Mouse (Mus musculus): ENCODE measurements around the gene BC067074. TPM values are rescaled to one million over a fixed set of nuclear protein-coding genes. Genes with fewer than 3 reads are reported as not detected.

The BC067074 gene
- polyA plus RNA-seq, 1 experiment, result 0.72 TPM

- TF ChIP-seq CTCF (IDR thresholded peaks at IDR 0.05; ENCODE audit: control insufficient read depth, insufficient read depth, low read length) (0 out of 2 replicates have a peak, but pooled peaks have one; percentile 20), POLR2A (IDR thresholded peaks at IDR 0.05; ENCODE audit: borderline replicate concordance, control insufficient read depth, low read depth, low read length) (no peak)
Measured at GRCm38 (mm10) chr13:113266495-113266951, 26.4 kb upstream of the BC067074 start.

GRCm38 (mm10) chr13:113267204-113267603, 25.8 kb upstream of the BC067074 start:
- H3K27ac ChIP-seq (ENCODE audit: control insufficient read depth, insufficient read depth, low read depth, low read length, poor library complexity), result peak overlapping the region; percentile 30; the same call in 1 of the 2 replicates
- H3K4me3 ChIP-seq (replicated peaks; ENCODE audit: control insufficient read depth, low read depth, low read length), result no peak overlapping the region
- H3K4me1 ChIP-seq (ENCODE audit: control insufficient read depth, insufficient read depth, low read length), result peaks cover 3% of the 10 kb centered on the region; the same call in 1 of the 2 replicates
- no peak for TF ChIP-seq CTCF (IDR thresholded peaks at IDR 0.05; ENCODE audit: control insufficient read depth, insufficient read depth, low read length)
- 2% methylated on average over 3 of the region's 3 CpGs for WGBS

More at GRCm38 (mm10) chr13:113266495-113266951, 26.4 kb upstream of the BC067074 start:
- Histone ChIP-seq H3K4me3 (replicated peaks; ENCODE audit: control insufficient read depth, low read depth, low read length) (no peak overlapping the region), H3K27ac (ENCODE audit: control insufficient read depth, insufficient read depth, low read depth, low read length, poor library complexity) (no peak overlapping the region), H3K4me1 (ENCODE audit: control insufficient read depth, insufficient read depth, low read length) (peaks cover 3% of the 10 kb centered on the region; the same call in 1 of the 2 replicates)
- WGBS, result 10% methylated on average over 9 of the region's 9 CpGs

- WGBS, result 59% methylated on average over 18 of the region's 18 CpGs
- Histone ChIP-seq H3K4me1 (ENCODE audit: control insufficient read depth, insufficient read depth, low read length) (peaks cover 3% of the 10 kb centered on the region; the same call in 1 of the 2 replicates), H3K4me3 (replicated peaks; ENCODE audit: control insufficient read depth, low read depth, low read length) (no peak overlapping the region), H3K27ac (ENCODE audit: control insufficient read depth, insufficient read depth, low read depth, low read length, poor library complexity) (no peak overlapping the region)
- TF ChIP-seq POLR2A (IDR thresholded peaks at IDR 0.05; ENCODE audit: borderline replicate concordance, control insufficient read depth, low read depth, low read length) (no peak), CTCF (IDR thresholded peaks at IDR 0.05; ENCODE audit: control insufficient read depth, insufficient read depth, low read length) (peak; percentile 95)
Measured at GRCm38 (mm10) chr13:113269777-113270776, 22.9 kb upstream of the BC067074 start.

DNA sequence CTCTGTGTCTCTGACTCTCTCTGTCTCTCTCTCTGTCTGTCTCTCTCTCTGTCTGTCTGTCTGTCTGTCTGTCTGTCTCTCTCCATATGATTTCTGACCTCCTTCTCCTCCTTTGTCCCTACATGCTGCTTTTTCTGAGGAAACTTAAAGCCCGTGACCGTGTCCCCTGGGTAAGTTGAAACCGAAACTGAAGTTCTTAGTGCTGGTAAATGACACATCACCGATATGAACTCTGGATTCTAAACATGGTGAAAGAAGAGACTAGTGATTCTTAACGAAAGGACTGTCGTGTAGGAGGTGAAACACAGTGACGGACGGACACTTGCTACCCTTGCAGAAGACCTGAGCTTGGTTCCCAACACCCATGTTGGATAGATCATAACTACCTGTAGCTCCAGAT, 21.8 kb upstream of the BC067074 start:
- Histone ChIP-seq H3K4me1 (ENCODE audit: control insufficient read depth, insufficient read depth, low read length) (peaks cover 2% of the 10 kb centered on the region; the same call in 1 of the 2 replicates), H3K27ac (ENCODE audit: control insufficient read depth, insufficient read depth, low read depth, low read length, poor library complexity) (no peak overlapping the region), H3K4me3 (replicated peaks; ENCODE audit: control insufficient read depth, low read depth, low read length) (peak overlapping the region; percentile 24)
- TF ChIP-seq POLR2A (IDR thresholded peaks at IDR 0.05; ENCODE audit: borderline replicate concordance, control insufficient read depth, low read depth, low read length), result no peak
- TF ChIP-seq CTCF (IDR thresholded peaks at IDR 0.05; ENCODE audit: control insufficient read depth, insufficient read depth, low read length), result no peak
- WGBS, result 81% methylated on average over 8 of the region's 8 CpGs

GRCm38 (mm10) chr13:113287141-113287540, 5.8 kb upstream of the BC067074 start:
- WGBS, result 79% methylated on average over 7 of the region's 7 CpGs
- no peak for TF ChIP-seq CTCF (IDR thresholded peaks at IDR 0.05; ENCODE audit: control insufficient read depth, insufficient read depth, low read length)
- TF ChIP-seq POLR2A (IDR thresholded peaks at IDR 0.05; ENCODE audit: borderline replicate concordance, control insufficient read depth, low read depth, low read length), result no peak
- Histone ChIP-seq H3K4me1 (ENCODE audit: control insufficient read depth, insufficient read depth, low read length) (no peaks in the 10 kb centered on the region; the same call in 1 of the 2 replicates), H3K4me3 (replicated peaks; ENCODE audit: control insufficient read depth, low read depth, low read length) (no peak overlapping the region), H3K27ac (ENCODE audit: control insufficient read depth, insufficient read depth, low read depth, low read length, poor library complexity) (no peak overlapping the region)

- no peak overlapping the region for H3K27ac ChIP-seq (ENCODE audit: control insufficient read depth, insufficient read depth, low read depth, low read length, poor library complexity)
- TF ChIP-seq POLR2A (IDR thresholded peaks at IDR 0.05; ENCODE audit: borderline replicate concordance, control insufficient read depth, low read depth, low read length), result no peak
- no peak for TF ChIP-seq CTCF (IDR thresholded peaks at IDR 0.05; ENCODE audit: control insufficient read depth, insufficient read depth, low read length)
- H3K4me3 ChIP-seq (replicated peaks; ENCODE audit: control insufficient read depth, low read depth, low read length), result no peak overlapping the region
- WGBS, result 59% methylated on average over 7 of the region's 7 CpGs
- no peaks in the 10 kb centered on the region; the same call in 1 of the 2 replicates for H3K4me1 ChIP-seq (ENCODE audit: control insufficient read depth, insufficient read depth, low read length)
Measured at GRCm38 (mm10) chr13:113288210-113289197, 4.5 kb upstream of the BC067074 start.

GRCm38 (mm10) chr13:113289760-113290159, 3.2 kb upstream of the BC067074 start:
- WGBS, result 80% methylated on average over 4 of the region's 4 CpGs
- no peak overlapping the region for H3K27ac ChIP-seq (ENCODE audit: control insufficient read depth, insufficient read depth, low read depth, low read length, poor library complexity)
- no peak overlapping the region for H3K4me3 ChIP-seq (replicated peaks; ENCODE audit: control insufficient read depth, low read depth, low read length)
- no peaks in the 10 kb centered on the region; the same call in 1 of the 2 replicates for H3K4me1 ChIP-seq (ENCODE audit: control insufficient read depth, insufficient read depth, low read length)
- TF ChIP-seq CTCF (IDR thresholded peaks at IDR 0.05; ENCODE audit: control insufficient read depth, insufficient read depth, low read length) (no peak), POLR2A (IDR thresholded peaks at IDR 0.05; ENCODE audit: borderline replicate concordance, control insufficient read depth, low read depth, low read length) (no peak)

Data from bone marrow, adult 2 months (tissue).